Mouse (Mus musculus) ES-Bruce4 (cell line): ENCODE measurements around the gene Gm49325.
A peak's percentile ranks its signal among the peaks of the same experiment; 100 is the strongest.

Experiments used
- CTCF ChIP-seq: IDR thresholded peaks from one replicate; pipeline ENCODE4 v1.8.1; 2011; ENCODE audit warnings: low read depth, low read length
- EP300 ChIP-seq: IDR thresholded peaks from 2 replicates; pipeline ENCODE4 v1.6.1; 2011; ENCODE audit warnings: low read depth, low read length; ENCODE audit not compliant: insufficient read depth
- POLR2A ChIP-seq: IDR thresholded peaks from one replicate; pipeline ENCODE4 v1.8.1; 2011; ENCODE audit warnings: low read length; ENCODE audit not compliant: insufficient read depth

- TF ChIP-seq EP300 (peak; percentile 23; the same call in 1 of the 2 replicates), CTCF (no peak), POLR2A (peak; percentile 85)
Observed at GRCm38 (mm10) chr10:77581408-77582284, 24.4 kb upstream of the Gm49325 start, which contains the start of gene Pttg1ip.
